Comparison of ENCODE assay signal across 20 mouse cellular contexts in the genomic region with DNA sequence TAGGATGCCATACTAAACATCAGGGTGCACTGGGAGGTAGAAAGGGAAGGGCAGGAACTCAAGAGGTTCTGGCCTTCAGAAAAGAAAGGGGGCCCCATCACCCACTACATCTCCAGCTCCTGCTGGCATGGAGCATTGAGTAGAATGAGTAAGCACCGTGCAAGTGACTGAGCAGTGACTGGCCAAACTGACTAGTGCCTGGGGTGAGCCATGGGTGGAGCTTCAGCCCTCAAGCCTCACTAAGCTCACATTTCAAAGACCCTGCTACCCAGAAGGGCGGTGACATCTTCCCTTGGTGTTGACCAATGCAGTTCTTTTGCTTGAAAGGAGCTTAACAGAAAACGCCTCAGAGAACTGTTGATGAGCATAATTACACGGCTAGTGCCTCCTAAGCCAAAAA.
A peak's percentile ranks its signal among the peaks of the same experiment; 100 is the strongest.
DNase-seq lines count a peak whose midpoint lies in the region; TF ChIP-seq lines count a peak whose summit lies in the region.
"Had no signal": no experiment of that assay in that cellular context is flagged by ENCODE, and none has a peak within 500 bp of the region (broad histone marks: within the 10 kb centered on the region; RNA-seq: fewer than 3 reads in every experiment).

No protein-coding gene starts in this region.

- H3K4me1 ChIP-seq in heart, embryonic 10.5 days, result peaks cover 26% of the 10 kb centered on the region

- peak; percentile 91 for DNase-seq in heart, adult 11 months
- no peak for DNase-seq in heart, embryonic 10.5 days (ENCODE audit: low spot score)
- DNase-seq in 416B (ENCODE audit: low read depth) (peak; percentile 85), ZHBTc4 (ENCODE audit: low read depth, low spot score) (peak; percentile 20)
- no peak for DNase-seq in layer of hippocampus, adult 9-10 months (ENCODE audit: low spot score)
- DNase-seq in adrenal gland, postnatal 36 days, result no peak
- DNase-seq: adrenal gland, adult 8-10 months; cerebellum, postnatal 14 days; gastrocnemius, postnatal 25 days; kidney, adult 8-10 months; kidney, postnatal 14 days; left cerebral cortex, postnatal 4 days; lung, adult 2 months; thymus, adult 18-20 months had no signal

- H3K27ac ChIP-seq in heart, embryonic 10.5 days, result no peak overlapping the region
- H3K27ac ChIP-seq: forebrain, embryonic 15.5 days; hindbrain, embryonic 13.5 days; layer of hippocampus, adult 2 months; left cerebral cortex, adult 2 months; midbrain, embryonic 12.5 days had no signal

- no peak overlapping the region for H3ac ChIP-seq in myocyte (ENCODE audit: control insufficient read depth, insufficient read length)

- TF ChIP-seq POLR2A in myocyte (IDR thresholded peaks at IDR 0.05; ENCODE audit: insufficient read length, low read depth), result peak; percentile 59

- peak overlapping the region; percentile 75 for H3K4me2 ChIP-seq in myocyte (ENCODE audit: low read depth)
- H3K4me2 ChIP-seq: forebrain, embryonic 15.5 days; hindbrain, embryonic 13.5 days; midbrain, embryonic 12.5 days had no signal

- H3K27me3 ChIP-seq in heart, embryonic 10.5 days (ENCODE audit: insufficient read depth, poor library complexity, severe bottlenecking), result no peaks in the 10 kb centered on the region
- no peaks in the 10 kb centered on the region for H3K27me3 ChIP-seq in myocyte (ENCODE audit: control insufficient read depth, insufficient read depth, insufficient read length)
- H3K27me3 ChIP-seq: forebrain, embryonic 15.5 days; hindbrain, embryonic 13.5 days; midbrain, embryonic 12.5 days had no signal

- H3K79me2 ChIP-seq in myocyte (ENCODE audit: control insufficient read depth, insufficient read depth), result no peaks in the 10 kb centered on the region

- H3K36me3 ChIP-seq in heart, embryonic 10.5 days, result no peaks in the 10 kb centered on the region
- no peaks in the 10 kb centered on the region for H3K36me3 ChIP-seq in myocyte (ENCODE audit: control insufficient read depth, insufficient read depth)
- H3K36me3 ChIP-seq: forebrain, embryonic 15.5 days; hindbrain, embryonic 13.5 days; midbrain, embryonic 12.5 days had no signal

- 29% methylated on average over 4 of the region's 4 CpGs for WGBS in heart, embryonic 10.5 days

- H3K9me3 ChIP-seq in heart, embryonic 10.5 days, result no peaks in the 10 kb centered on the region
- H3K9me3 ChIP-seq: forebrain, embryonic 15.5 days; hindbrain, embryonic 13.5 days; midbrain, embryonic 12.5 days had no signal

- H3K4me3 ChIP-seq in heart, embryonic 10.5 days, result no peak overlapping the region
- H3K4me3 ChIP-seq in myocyte, result no peak overlapping the region
- H3K4me3 ChIP-seq: forebrain, embryonic 15.5 days; hindbrain, embryonic 13.5 days; layer of hippocampus, adult 2 months; left cerebral cortex, adult 2 months; midbrain, embryonic 12.5 days had no signal

TF ChIP-seq in myocyte, 11 proteins besides CTCF, POLR2A, EP300 and RAD21:
- TF ChIP-seq CEBPB (IDR thresholded peaks at IDR 0.05; ENCODE audit: insufficient read depth, poor library complexity, severe bottlenecking), result peak; percentile 34; the same call in 1 of the 2 replicates
- no peak for TF ChIP-seq MAX (IDR thresholded peaks at IDR 0.05; ENCODE audit: low read depth)
TF ChIP-seq in myocyte: peak in this region for 1.

Comparison
In these comparisons a context has a peak if more than half of its experiments do, and no peak if none do; other contexts are left out.
1. DNase-seq: peak in heart, adult 11 months (single experiment), 416B (single experiment) and ZHBTc4 (single experiment); none in heart, embryonic 10.5 days (single experiment), layer of hippocampus, adult 9-10 months (single experiment) and adrenal gland, postnatal 36 days (0 of 2).